Mouse (Mus musculus) hindbrain, embryonic 15.5 days (tissue): Measurements from ENCODE around the gene Cap2. TPM values are rescaled to one million over a fixed set of nuclear protein-coding genes. Genes with fewer than 3 reads are reported as not detected.

Experiments
- ATAC-seq: fragments of 200-750 bp; cut with Nextera tagmentation; 2 replicates; pipeline ENCODE4 v1.8.0; 2017; ENCODE audit warnings: low read depth, moderate number of reproducible peaks, moderate TSS enrichment; ENCODE audit not compliant: low FRiP score
- H3K27ac ChIP-seq: fragments of 300-500 bp; sonication (generic); replicated peaks from 2 replicates; pipeline ENCODE4 v1.5.1; 2015; ENCODE audit warnings: mild to moderate bottlenecking, inconsistent platforms
- H3K27me3 ChIP-seq: fragments of 300-500 bp; sonication (generic); 2 replicates; pipeline ENCODE4 v1.6.1; 2015; ENCODE audit warnings: control low read depth, inconsistent platforms
- H3K36me3 ChIP-seq: fragments of 300-500 bp; sonication (generic); 2 replicates; pipeline ENCODE4 v1.6.1; 2015; ENCODE audit warnings: control low read depth, inconsistent platforms
- H3K4me1 ChIP-seq: fragments of 300-500 bp; sonication (generic); replicated peaks from 2 replicates; pipeline ENCODE4 v1.6.1; 2015; ENCODE audit warnings: control low read depth, inconsistent platforms
- H3K4me2 ChIP-seq: fragments of 300-500 bp; sonication (generic); 2 replicates; pipeline ENCODE4 v1.6.1; 2015; ENCODE audit warnings: moderate library complexity, mild to moderate bottlenecking, inconsistent platforms
- H3K4me3 ChIP-seq: fragments of 300-500 bp; sonication (generic); 2 replicates; pipeline ENCODE4 v1.5.1; 2015; ENCODE audit warnings: mild to moderate bottlenecking, inconsistent platforms
- H3K9ac ChIP-seq: fragments of 300-500 bp; sonication (generic); 2 replicates; pipeline ENCODE4 v1.6.1; 2015; ENCODE audit warnings: inconsistent platforms
- H3K9me3 ChIP-seq: fragments of 300-500 bp; sonication (generic); 2 replicates; pipeline ENCODE4 v1.6.1; 2016; ENCODE audit warnings: control low read depth, inconsistent platforms
- WGBS: fragments of 180-500 bp; shearing (Covaris S2); methylation state at CpG from one replicate; pipeline ENCODE4 v1.1.7; 2015; 5-methylcytosine and 5-hydroxymethylcytosine counted together
- polyA plus RNA-seq: library from polyadenylated mRNA; unstranded; fragments of >200 nt; fragmentation: Nextera tagmentation; extraction: Ambion mirVana; gene quantifications from 2 replicates; pipeline ENCODE4 v1.2.1, GENCODE M21; 2015

Cap2 gene
- 7.2 and 9.4 TPM in 2 replicates for polyA plus RNA-seq

- WGBS = under 1% methylated on average over 31 of the region's 42 CpGs
- H3K27me3 ChIP-seq = peaks cover 5% of the 10 kb centered on the region; the same call in 1 of the 2 replicates
- no peak within 1 kb of the TSS for H3K27ac ChIP-seq
- peak within 1 kb of the TSS; percentile 58 for H3K4me3 ChIP-seq
- peak within 1 kb of the TSS; percentile 94 for H3K4me2 ChIP-seq
- H3K4me1 ChIP-seq = peaks cover 12% of the 10 kb centered on the region; the same call in 1 of the 2 replicates
- no peaks in the 10 kb centered on the region for H3K9me3 ChIP-seq
- ATAC-seq = peak; percentile 85
- H3K36me3 ChIP-seq = no peaks in the 10 kb centered on the region
- H3K9ac ChIP-seq = peak within 1 kb of the TSS; percentile 60
Measured at GRCm38 (mm10) chr13:46501800-46502389, at the start of gene Cap2. Gene Cap2, plus strand, starts transcription at chr13:46501848.

DNA sequence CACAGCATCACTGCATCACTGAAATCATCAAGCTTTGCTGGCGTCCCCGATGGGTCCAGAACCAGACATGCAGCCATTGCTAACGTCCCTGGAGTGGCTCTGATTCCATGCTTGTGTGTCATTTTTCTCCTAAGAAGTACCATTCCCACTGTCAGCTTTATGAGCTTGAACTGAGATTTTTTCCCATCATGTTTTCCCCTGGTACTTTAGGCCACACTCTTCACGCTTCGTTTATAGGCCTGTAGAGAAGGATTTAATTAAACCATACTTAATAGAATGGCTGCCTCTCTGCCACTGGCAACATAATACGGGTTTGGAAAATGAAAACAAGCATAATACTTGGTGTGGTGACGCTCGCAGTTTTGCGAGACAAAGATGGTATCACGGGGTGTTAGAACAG is 42.1 kb upstream of the Cap2 start:
- WGBS = 50% methylated on average over 10 of the region's 10 CpGs
- ATAC-seq = peak; percentile 38; the same call in 1 of the 2 replicates

DNA sequence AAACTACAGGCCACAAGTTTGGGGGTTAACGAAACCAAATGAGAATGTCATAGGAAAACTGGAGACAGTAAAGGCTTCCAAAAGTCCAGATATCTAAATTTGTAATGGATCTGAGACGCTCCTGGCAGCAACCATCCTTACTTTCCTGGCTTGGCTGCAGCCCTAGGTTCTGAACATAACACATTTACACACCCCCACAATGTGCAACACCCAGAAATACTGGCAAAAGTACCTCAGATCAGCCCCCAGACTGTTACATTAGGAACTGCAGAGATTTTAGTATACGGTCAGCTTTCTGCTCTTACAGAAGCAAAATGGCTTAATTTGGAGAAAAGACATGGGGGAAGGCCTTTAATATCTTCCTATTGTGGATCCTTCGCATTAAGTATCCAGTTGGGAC is 39.4 kb upstream of the Cap2 start:
- Histone ChIP-seq H3K4me2 (no peak overlapping the region), H3K9ac (no peak overlapping the region), H3K4me1 (0 out of 2 replicates have a peak, but pooled peaks cover 8% of the 10 kb centered on the region), H3K27ac (no peak overlapping the region), H3K27me3 (no peaks in the 10 kb centered on the region), H3K36me3 (no peaks in the 10 kb centered on the region), H3K4me3 (no peak overlapping the region), H3K9me3 (no peaks in the 10 kb centered on the region)
- no peak for ATAC-seq
- 89% methylated on average over 4 of the region's 4 CpGs for WGBS

More for the DNA sequence above, 42.1 kb upstream of the Cap2 start:
- H3K9ac ChIP-seq = no peak overlapping the region
- 0 out of 2 replicates have a peak, but pooled peaks cover 8% of the 10 kb centered on the region for H3K4me1 ChIP-seq
- peak overlapping the region; percentile 39; the same call in 1 of the 2 replicates for H3K27ac ChIP-seq
- no peak overlapping the region for H3K4me3 ChIP-seq
- H3K36me3 ChIP-seq = no peaks in the 10 kb centered on the region
- no peak overlapping the region for H3K4me2 ChIP-seq
- no peaks in the 10 kb centered on the region for H3K9me3 ChIP-seq
- H3K27me3 ChIP-seq = no peaks in the 10 kb centered on the region

- H3K4me2 ChIP-seq = no peak overlapping the region
- H3K9me3 ChIP-seq = no peaks in the 10 kb centered on the region
- H3K9ac ChIP-seq = no peak overlapping the region
- H3K36me3 ChIP-seq = no peaks in the 10 kb centered on the region
- no peak overlapping the region for H3K27ac ChIP-seq
- no peaks in the 10 kb centered on the region for H3K27me3 ChIP-seq
- H3K4me3 ChIP-seq = no peak overlapping the region
- no peak for ATAC-seq
- WGBS = 83% methylated on average over 3 of the region's 3 CpGs
- H3K4me1 ChIP-seq = 0 out of 2 replicates have a peak, but pooled peaks cover 8% of the 10 kb centered on the region
Measured at GRCm38 (mm10) chr13:46463764-46464163, 37.9 kb upstream of the Cap2 start.

DNA sequence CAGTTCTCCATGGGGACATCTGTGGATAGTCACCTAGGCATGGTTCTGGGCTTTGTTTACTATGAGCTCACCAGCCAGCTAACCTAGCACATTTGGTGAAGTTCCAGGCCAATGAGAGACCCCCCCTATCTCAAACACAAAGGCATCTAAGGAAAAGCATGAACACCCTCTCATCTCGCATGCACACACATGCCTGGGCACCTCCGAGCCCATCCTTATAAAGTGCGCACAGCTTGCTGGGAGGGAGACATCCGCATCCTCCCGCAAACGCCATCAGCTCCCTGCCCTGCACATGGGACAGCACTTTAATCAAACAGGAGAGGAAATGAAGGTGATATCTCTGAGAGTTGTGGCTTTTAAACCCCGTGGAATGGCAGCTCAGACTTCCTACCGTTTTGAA is 33.4 kb upstream of the Cap2 start:
- Histone ChIP-seq H3K4me1 (no peaks in the 10 kb centered on the region), H3K9me3 (no peaks in the 10 kb centered on the region), H3K36me3 (no peaks in the 10 kb centered on the region), H3K27ac (no peak overlapping the region), H3K4me3 (no peak overlapping the region), H3K4me2 (no peak overlapping the region), H3K27me3 (no peaks in the 10 kb centered on the region), H3K9ac (no peak overlapping the region)
- 64% methylated on average over 8 of the region's 8 CpGs for WGBS
- no peak for ATAC-seq

GRCm38 (mm10) chr13:46469536-46469935 is 32.1 kb upstream of the Cap2 start:
- Histone ChIP-seq H3K36me3 (no peaks in the 10 kb centered on the region), H3K9me3 (no peaks in the 10 kb centered on the region), H3K27me3 (no peaks in the 10 kb centered on the region), H3K27ac (no peak overlapping the region), H3K4me2 (no peak overlapping the region), H3K4me1 (no peaks in the 10 kb centered on the region), H3K4me3 (no peak overlapping the region), H3K9ac (no peak overlapping the region)
- WGBS = 96% methylated on average over 2 of the region's 2 CpGs
- ATAC-seq = no peak

GRCm38 (mm10) chr13:46481271-46481670 is 20.4 kb upstream of the Cap2 start:
- ATAC-seq = no peak
- Histone ChIP-seq H3K4me2 (no peak overlapping the region), H3K9me3 (no peaks in the 10 kb centered on the region), H3K36me3 (no peaks in the 10 kb centered on the region), H3K27me3 (no peaks in the 10 kb centered on the region), H3K4me3 (no peak overlapping the region), H3K4me1 (no peaks in the 10 kb centered on the region), H3K9ac (no peak overlapping the region), H3K27ac (no peak overlapping the region)
- WGBS = 76% methylated on average over 3 of the region's 3 CpGs

- no peaks in the 10 kb centered on the region for H3K36me3 ChIP-seq
- no peaks in the 10 kb centered on the region for H3K9me3 ChIP-seq
- no peaks in the 10 kb centered on the region for H3K27me3 ChIP-seq
- no peak for ATAC-seq
- H3K9ac ChIP-seq = no peak overlapping the region
- H3K4me1 ChIP-seq = no peaks in the 10 kb centered on the region
- WGBS = 80% methylated on average over 3 of the region's 3 CpGs
- no peak overlapping the region for H3K27ac ChIP-seq
- H3K4me2 ChIP-seq = no peak overlapping the region
- H3K4me3 ChIP-seq = no peak overlapping the region
Measured at GRCm38 (mm10) chr13:46485605-46486004, 16.0 kb upstream of the Cap2 start.

GRCm38 (mm10) chr13:46488166-46488565 is 13.5 kb upstream of the Cap2 start:
- no peaks in the 10 kb centered on the region for H3K4me1 ChIP-seq
- no peak overlapping the region for H3K4me3 ChIP-seq
- no peaks in the 10 kb centered on the region for H3K27me3 ChIP-seq
- WGBS = 59% methylated on average over 4 of the region's 4 CpGs
- no peaks in the 10 kb centered on the region for H3K36me3 ChIP-seq
- H3K9me3 ChIP-seq = no peaks in the 10 kb centered on the region
- no peak for ATAC-seq
- H3K27ac ChIP-seq = no peak overlapping the region
- H3K9ac ChIP-seq = no peak overlapping the region
- no peak overlapping the region for H3K4me2 ChIP-seq

GRCm38 (mm10) chr13:46490644-46491043 is 11.0 kb upstream of the Cap2 start:
- Histone ChIP-seq H3K4me3 (no peak overlapping the region), H3K9ac (no peak overlapping the region), H3K4me1 (no peaks in the 10 kb centered on the region), H3K36me3 (no peaks in the 10 kb centered on the region), H3K4me2 (no peak overlapping the region), H3K27me3 (no peaks in the 10 kb centered on the region), H3K9me3 (no peaks in the 10 kb centered on the region), H3K27ac (no peak overlapping the region)
- 58% methylated on average over 4 of the region's 4 CpGs for WGBS
- ATAC-seq = no peak

DNA sequence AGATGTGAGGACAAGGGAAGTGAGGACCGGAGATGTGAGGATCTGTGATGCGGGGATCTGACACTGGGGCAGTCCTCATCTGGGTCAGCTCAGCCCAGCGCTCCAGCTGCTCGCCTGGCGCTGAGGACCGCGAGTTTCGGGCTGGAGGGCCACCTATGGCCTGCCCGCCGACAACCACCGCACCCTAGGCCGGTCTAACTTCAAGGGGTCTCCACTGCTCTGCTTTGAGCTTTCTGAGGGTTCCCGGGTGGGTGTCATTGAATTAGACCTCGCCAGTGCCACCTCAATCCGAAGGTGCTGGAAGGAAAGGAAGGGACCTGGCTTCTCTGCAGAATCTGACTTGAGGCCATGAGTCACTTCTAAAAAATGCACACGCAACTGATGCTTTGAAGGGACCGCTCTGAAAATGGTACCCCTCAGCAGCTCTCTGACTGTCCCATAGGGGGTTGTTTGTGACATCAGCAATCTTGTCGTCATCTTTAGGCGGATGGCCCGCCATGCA is 793 bp downstream of the Cap2 start:
- H3K4me1 ChIP-seq = peaks cover 12% of the 10 kb centered on the region; the same call in 1 of the 2 replicates
- ATAC-seq = peak; percentile 79
- no peaks in the 10 kb centered on the region for H3K36me3 ChIP-seq
- no peak overlapping the region for H3K27ac ChIP-seq
- H3K4me2 ChIP-seq = peak overlapping the region; percentile 94
- no peaks in the 10 kb centered on the region for H3K9me3 ChIP-seq
- peak overlapping the region; percentile 60 for H3K9ac ChIP-seq
- 10% methylated on average over 20 of the region's 20 CpGs for WGBS
- peak overlapping the region; percentile 58 for H3K4me3 ChIP-seq
- peaks cover 5% of the 10 kb centered on the region; the same call in 1 of the 2 replicates for H3K27me3 ChIP-seq

- Histone ChIP-seq H3K9me3 (no peaks in the 10 kb centered on the region), H3K27me3 (0 out of 2 replicates have a peak, but pooled peaks cover 5% of the 10 kb centered on the region), H3K4me3 (no peak overlapping the region), H3K9ac (no peak overlapping the region), H3K4me2 (no peak overlapping the region), H3K36me3 (no peaks in the 10 kb centered on the region), H3K27ac (no peak overlapping the region), H3K4me1 (no peaks in the 10 kb centered on the region)
- no peak for ATAC-seq
- WGBS = 88% methylated on average over 7 of the region's 7 CpGs
Measured at GRCm38 (mm10) chr13:46507944-46508343, 6.3 kb downstream of the Cap2 start.
